Mouse (Mus musculus): ENCODE data around the gene Slc25a18.

DNA sequence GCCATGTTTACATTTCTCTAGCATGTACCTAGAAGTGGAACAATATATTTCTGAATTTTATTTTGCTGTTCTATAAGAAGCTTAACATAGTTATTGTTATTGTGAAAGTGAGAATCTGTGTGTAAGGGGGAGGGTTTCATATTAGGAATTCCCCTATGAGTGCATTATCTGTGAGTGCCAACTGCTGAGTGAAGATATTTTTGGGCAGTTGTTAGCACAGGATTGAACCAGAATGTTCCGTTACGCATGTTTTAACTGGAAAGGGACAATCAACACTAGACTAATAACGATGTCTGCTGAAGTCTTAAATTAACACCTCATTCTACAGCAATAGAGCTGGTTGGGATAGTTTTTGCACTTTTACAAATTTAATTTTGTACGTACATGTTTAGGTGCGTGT lies 68.4 kb downstream of the Slc25a18 start:
- TF ChIP-seq CTCF (IDR thresholded peaks at IDR 0.05; ENCODE audit: borderline replicate concordance, extremely low read depth, insufficient read depth, insufficient read length) (no peak), POLR2A (IDR thresholded peaks at IDR 0.05; ENCODE audit: borderline replicate concordance, extremely low read depth, insufficient read depth, insufficient read length, poor library complexity, severe bottlenecking) (no peak)

Measured in brain, embryonic 14.5 days (tissue).